Mouse (Mus musculus): ENCODE measurements at regions not wholly inside any gene's neighbourhood (a gene's known extent, or its start where the extent isn't known, plus 50 kb on each side); places are given as distances from the start of the nearest gene placed in this dataset.

- 86% methylated on average over 6 of the region's 6 CpGs for WGBS
- DNase-seq (ENCODE audit: low read depth, low spot score) = no peak
These were observed 121.6 kb downstream of the Gadd45g start for GRCm38 (mm10) chr13:51968103-51968502.

- WGBS = 45% methylated on average over 9 of the region's 9 CpGs
- DNase-seq (ENCODE audit: low read depth, low spot score) = no peak
These were observed 122.3 kb downstream of the Gadd45g start for GRCm38 (mm10) chr13:51968796-51969195.

GRCm38 (mm10) chr13:51970051-51970450 is 123.6 kb downstream of the Gadd45g start:
- DNase-seq (ENCODE audit: low read depth, low spot score) = no peak
- 65% methylated on average over 11 of the region's 11 CpGs for WGBS

GRCm38 (mm10) chr13:51972656-51973310 is 126.3 kb downstream of the Gadd45g start:
- 29% methylated on average over 12 of the region's 12 CpGs for WGBS
- DNase-seq (ENCODE audit: low read depth, low spot score) = no peak

GRCm38 (mm10) chr13:51973461-51973860 is 127.0 kb downstream of the Gadd45g start:
- WGBS = 47% methylated on average over 10 of the region's 10 CpGs
- DNase-seq (ENCODE audit: low read depth, low spot score) = no peak

GRCm38 (mm10) chr13:51974101-51974500 is 127.6 kb downstream of the Gadd45g start:
- DNase-seq (ENCODE audit: low read depth, low spot score) = no peak
- 73% methylated on average over 6 of the region's 6 CpGs for WGBS

GRCm38 (mm10) chr13:51975330-51975729 is 128.9 kb downstream of the Gadd45g start:
- DNase-seq (ENCODE audit: low read depth, low spot score) = no peak
- WGBS = 72% methylated on average over 10 of the region's 10 CpGs

GRCm38 (mm10) chr13:51975801-51976601 is 129.5 kb downstream of the Gadd45g start:
- WGBS = 40% methylated on average over 7 of the region's 7 CpGs
- no peak for DNase-seq (ENCODE audit: low read depth, low spot score)

GRCm38 (mm10) chr13:51976620-51977214 is 130.2 kb downstream of the Gadd45g start:
- 77% methylated on average over 6 of the region's 6 CpGs for WGBS
- DNase-seq (ENCODE audit: low read depth, low spot score) = no peak

- peak; percentile 97 for DNase-seq (ENCODE audit: low read depth, low spot score)
- 28% methylated on average over 5 of the region's 5 CpGs for WGBS
These were observed 133.0 kb downstream of the Gadd45g start for GRCm38 (mm10) chr13:51979301-51979977.

- 62% methylated on average over 1 of the region's 1 CpGs for WGBS
- no peak for DNase-seq (ENCODE audit: low read depth, low spot score)
These were observed 133.9 kb downstream of the Gadd45g start for GRCm38 (mm10) chr13:51980344-51980743.

GRCm38 (mm10) chr13:51983002-51983401 is 136.5 kb downstream of the Gadd45g start:
- 44% methylated on average over 8 of the region's 8 CpGs for WGBS

GRCm38 (mm10) chr13:51983575-51983974 is 137.1 kb downstream of the Gadd45g start:
- no peak for DNase-seq (ENCODE audit: low read depth, low spot score)
- WGBS = 87% methylated on average over 5 of the region's 5 CpGs

More at GRCm38 (mm10) chr13:51983002-51983401, 136.5 kb downstream of the Gadd45g start:
- no peak for DNase-seq (ENCODE audit: low read depth, low spot score)

GRCm38 (mm10) chr13:51991339-51991738 is 144.9 kb downstream of the Gadd45g start:
- no peak for DNase-seq (ENCODE audit: low read depth, low spot score)
- 91% methylated on average over 4 of the region's 4 CpGs for WGBS

GRCm38 (mm10) chr13:51992878-51993277 is 146.4 kb downstream of the Gadd45g start:
- 31% methylated on average over 6 of the region's 6 CpGs for WGBS
- no peak for DNase-seq (ENCODE audit: low read depth, low spot score)

- DNase-seq (ENCODE audit: low read depth, low spot score) = no peak
- 66% methylated on average over 4 of the region's 4 CpGs for WGBS
These were observed 149.7 kb downstream of the Gadd45g start for GRCm38 (mm10) chr13:51996163-51996562.

GRCm38 (mm10) chr13:51998542-51998941 is 152.1 kb downstream of the Gadd45g start:
- 91% methylated on average over 7 of the region's 7 CpGs for WGBS
- no peak for DNase-seq (ENCODE audit: low read depth, low spot score)

GRCm38 (mm10) chr13:52001811-52002210 is 155.3 kb downstream of the Gadd45g start:
- no peak for DNase-seq (ENCODE audit: low read depth, low spot score)
- WGBS = 66% methylated on average over 12 of the region's 12 CpGs

- 85% methylated on average over 5 of the region's 5 CpGs for WGBS
- DNase-seq (ENCODE audit: low read depth, low spot score) = no peak
These were observed 157.6 kb downstream of the Gadd45g start for GRCm38 (mm10) chr13:52003946-52004539.
